12 mouse cellular contexts compared by ENCODE assay signal in the genomic region with DNA sequence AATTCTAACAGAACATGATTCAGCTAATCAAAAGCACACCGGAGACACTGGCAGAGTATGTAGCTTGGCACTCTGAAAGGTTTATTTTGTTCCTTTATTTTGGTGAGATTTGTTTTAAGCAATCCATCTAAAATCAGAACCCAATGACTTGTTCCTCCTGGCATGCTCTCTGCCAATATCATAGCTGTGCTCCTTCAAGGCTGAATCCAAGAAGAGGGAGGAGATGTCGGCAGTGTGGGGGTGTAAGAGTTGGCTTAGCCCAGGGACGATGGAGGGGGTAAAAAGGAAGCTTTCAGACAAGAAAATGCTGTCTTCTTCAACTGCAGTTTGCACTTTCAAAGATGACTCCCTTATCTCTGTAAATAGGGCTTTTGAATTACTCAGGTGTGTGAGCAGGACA.
DNase-seq lines count a peak whose midpoint lies in the region; ATAC-seq and TF ChIP-seq lines count a peak whose summit lies in the region.
"Had no signal": no experiment of that assay in that cellular context is flagged by ENCODE, and none has a peak within 500 bp of the region (broad histone marks: within the 10 kb centered on the region; RNA-seq: fewer than 3 reads in every experiment).

No protein-coding gene starts in this region.

- H3K9ac ChIP-seq in forebrain, postnatal 0 days: no peak overlapping the region
- H3K9ac ChIP-seq in forebrain, embryonic 16.5 days (replicated peaks; ENCODE audit: low read depth, low read length): no peak overlapping the region
- H3K9ac ChIP-seq in neural tube, embryonic 14.5 days (replicated peaks; ENCODE audit: low read depth, low read length): no peak overlapping the region
- H3K9ac ChIP-seq: limb, embryonic 15.5 days had no signal

- no peaks in the 10 kb centered on the region for H3K27me3 ChIP-seq in forebrain, postnatal 0 days (ENCODE audit: insufficient read depth, low read length)
- H3K27me3 ChIP-seq in forebrain, embryonic 16.5 days (replicated peaks; ENCODE audit: control insufficient read depth, insufficient read depth, low read length): no peaks in the 10 kb centered on the region
- H3K27me3 ChIP-seq in neural tube, embryonic 14.5 days (ENCODE audit: control insufficient read depth, insufficient read depth, low read length): no peaks in the 10 kb centered on the region
- H3K27me3 ChIP-seq: limb, embryonic 15.5 days had no signal

- H3K27ac ChIP-seq in forebrain, postnatal 0 days (ENCODE audit: low read depth, low read length): no peak overlapping the region
- no peak overlapping the region for H3K27ac ChIP-seq in forebrain, embryonic 16.5 days (ENCODE audit: low read length)
- no peak overlapping the region for H3K27ac ChIP-seq in neural tube, embryonic 14.5 days (ENCODE audit: low read depth, low read length)
- H3K27ac ChIP-seq: limb, embryonic 15.5 days had no signal

- H3K4me3 ChIP-seq in forebrain, postnatal 0 days (ENCODE audit: low read depth, low read length): no peak overlapping the region
- H3K4me3 ChIP-seq in forebrain, embryonic 16.5 days (replicated peaks; ENCODE audit: low read length): no peak overlapping the region
- H3K4me3 ChIP-seq in neural tube, embryonic 14.5 days (ENCODE audit: low read depth, low read length): no peak overlapping the region
- H3K4me3 ChIP-seq: limb, embryonic 15.5 days had no signal

- H3K36me3 ChIP-seq in forebrain, postnatal 0 days (ENCODE audit: insufficient read depth): no peaks in the 10 kb centered on the region
- H3K36me3 ChIP-seq in forebrain, embryonic 16.5 days (ENCODE audit: control insufficient read depth, insufficient read depth): no peaks in the 10 kb centered on the region
- no peaks in the 10 kb centered on the region for H3K36me3 ChIP-seq in neural tube, embryonic 14.5 days (ENCODE audit: control insufficient read depth, insufficient read depth, low read length)
- H3K36me3 ChIP-seq: G1E; limb, embryonic 15.5 days had no signal

- ATAC-seq in forebrain, postnatal 0 days: peak; percentile 56
- ATAC-seq in forebrain, embryonic 16.5 days: no peak
- 0 out of 2 replicates have a peak, but pooled peaks have one; percentile 53 for ATAC-seq in neural tube, embryonic 14.5 days (ENCODE audit: low read depth)

- 40% methylated on average over 3 of the region's 3 CpGs for WGBS in forebrain, postnatal 0 days
- WGBS in forebrain, embryonic 16.5 days: 49% methylated on average over 3 of the region's 3 CpGs
- WGBS in neural tube, embryonic 14.5 days: 64% methylated on average over 3 of the region's 3 CpGs

- peak; percentile 3 for DNase-seq in forebrain, postnatal 0 days
- DNase-seq in neural tube, embryonic 10.5 days (ENCODE audit: extremely low spot score, low spot score): no peak
- peak; percentile 28 to 63 for DNase-seq in frontal cortex, adult 2 months (ENCODE audit: extremely low spot score in 1 of 2, low spot score in 1 of 2)
- DNase-seq in right cerebral cortex, postnatal 25 days: peak; percentile 40
- no peak for DNase-seq in thymus, postnatal 0 days (ENCODE audit: low spot score)
- DNase-seq in urinary bladder, postnatal 10 days (ENCODE audit: low spot score): no peak
- DNase-seq: kidney, postnatal 10 days had no signal

- TF ChIP-seq CTCF in forebrain, postnatal 0 days (IDR thresholded peaks at IDR 0.05; ENCODE audit: low read depth): no peak

- H3K4me1 ChIP-seq in forebrain, postnatal 0 days (ENCODE audit: insufficient read depth): 0 out of 2 replicates have a peak, but pooled peaks cover 4% of the 10 kb centered on the region
- peaks cover 3% of the 10 kb centered on the region; the same call in 1 of the 2 replicates for H3K4me1 ChIP-seq in forebrain, embryonic 16.5 days (replicated peaks; ENCODE audit: control insufficient read depth, insufficient read depth, low read length)
- H3K4me1 ChIP-seq in neural tube, embryonic 14.5 days (ENCODE audit: control insufficient read depth, insufficient read depth, low read length): 0 out of 2 replicates have a peak, but pooled peaks cover 3% of the 10 kb centered on the region
- H3K4me1 ChIP-seq: limb, embryonic 15.5 days had no signal

- no peaks in the 10 kb centered on the region for H3K9me3 ChIP-seq in forebrain, postnatal 0 days (ENCODE audit: low read length)
- H3K9me3 ChIP-seq in forebrain, embryonic 16.5 days (ENCODE audit: control insufficient read depth, low read length): no peaks in the 10 kb centered on the region
- no peaks in the 10 kb centered on the region for H3K9me3 ChIP-seq in neural tube, embryonic 14.5 days (ENCODE audit: control insufficient read depth, low read length)
- H3K9me3 ChIP-seq: G1E; limb, embryonic 15.5 days had no signal

- no peak overlapping the region for H3K4me2 ChIP-seq in forebrain, postnatal 0 days (ENCODE audit: low read depth)
- H3K4me2 ChIP-seq in forebrain, embryonic 16.5 days (ENCODE audit: low read length): no peak overlapping the region
- H3K4me2 ChIP-seq in neural tube, embryonic 14.5 days (ENCODE audit: low read depth, low read length): no peak overlapping the region
- H3K4me2 ChIP-seq: heart, embryonic 11.5 days; limb, embryonic 15.5 days had no signal

Comparison
In these comparisons a context has a peak if more than half of its experiments do, and no peak if none do; other contexts are left out.
1. DNase-seq: peak in forebrain, postnatal 0 days (single experiment), frontal cortex, adult 2 months (2 of 2) and right cerebral cortex, postnatal 25 days (single experiment); none in neural tube, embryonic 10.5 days (single experiment), thymus, postnatal 0 days (single experiment) and urinary bladder, postnatal 10 days (single experiment).